Mouse (Mus musculus) gastrocnemius, adult 2 months (tissue): ENCODE measurements around the gene Pak2. TPM values are rescaled to one million over a fixed set of nuclear protein-coding genes. Genes with fewer than 3 reads are reported as not detected.
"Not testable (repeated sequence)": the region's sequence is repeated elsewhere in the genome, so short reads cannot be mapped to it uniquely, and the experiment has no call there.

Source experiments
- DNase-seq: peaks from one replicate; pipeline ENCODE4 v3.0.0; 2022
- H3K27ac ChIP-seq: fragments of 200-600 bp; 2 replicates; pipeline ENCODE4 v1.8.1; 2022; ENCODE audit warnings: mild to moderate bottlenecking
- H3K4me3 ChIP-seq: fragments of 200-600 bp; 2 replicates; pipeline ENCODE4 v1.8.1; 2022; ENCODE audit warnings: mild to moderate bottlenecking, moderate library complexity
- CTCF ChIP-seq: fragments of 200-600 bp; IDR thresholded peaks from 2 replicates; pipeline ENCODE4 v1.8.1; 2022; ENCODE audit warnings: antibody characterized with exemption, mild to moderate bottlenecking, moderate library complexity
- intact Hi-C: fragments of 180-260 bp; cut with DNase I; formaldehyde crosslinking; loops from one replicate; pipeline ENCODE4 v1.15.1; 2025
- total RNA-seq, 2 experiments: library from RNA; stranded (reverse); gene quantifications; 2 replicates each; pipeline ENCODE4 v1.2.3; 2021

Gene Pak2
- total RNA-seq, 2 experiments from 2014 or later: 13.3 to 15.8 TPM

DNA sequence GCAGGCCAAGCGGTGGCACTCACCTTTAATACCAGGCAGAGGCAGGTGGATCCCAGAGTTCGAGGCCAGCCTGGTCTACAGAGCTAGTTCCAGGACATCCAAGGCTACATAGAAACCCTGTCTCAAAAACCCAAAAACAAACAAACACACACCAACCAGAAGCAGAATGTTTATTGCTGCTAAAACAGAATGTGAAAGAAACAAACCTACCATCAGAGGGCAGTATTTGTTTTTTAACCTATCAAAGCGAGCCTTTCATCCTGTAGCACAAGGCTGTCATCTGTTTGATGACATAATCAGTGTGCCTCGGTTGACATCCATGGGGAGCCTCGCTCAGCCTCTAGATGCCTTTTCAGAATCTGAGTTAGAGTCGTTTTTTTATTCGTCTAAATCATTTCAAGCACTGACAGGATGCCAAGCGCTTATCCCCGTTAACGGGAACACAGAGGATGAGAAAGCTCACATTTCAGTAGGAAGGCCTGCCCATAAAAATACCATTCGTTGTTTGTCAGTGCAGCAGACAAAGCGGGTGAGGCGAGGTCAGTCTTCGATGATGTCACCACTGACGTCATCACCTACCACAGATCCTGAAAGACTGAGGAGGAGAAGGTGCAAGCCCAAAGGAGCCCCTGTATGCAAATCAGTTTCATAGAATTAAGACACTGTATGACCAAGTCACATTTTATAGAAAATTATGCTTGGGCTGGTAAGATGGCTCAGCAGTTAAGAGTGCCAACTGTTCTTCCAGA, 32.0 kb upstream of the Pak2 start:
- DNase-seq: no peak
- intact Hi-C loops: no loop called here
- peak; percentile 32; the same call in 1 of the 2 replicates for TF ChIP-seq CTCF
- Histone ChIP-seq H3K4me3 (no peak overlapping the region), H3K27ac (no peak overlapping the region)

DNA sequence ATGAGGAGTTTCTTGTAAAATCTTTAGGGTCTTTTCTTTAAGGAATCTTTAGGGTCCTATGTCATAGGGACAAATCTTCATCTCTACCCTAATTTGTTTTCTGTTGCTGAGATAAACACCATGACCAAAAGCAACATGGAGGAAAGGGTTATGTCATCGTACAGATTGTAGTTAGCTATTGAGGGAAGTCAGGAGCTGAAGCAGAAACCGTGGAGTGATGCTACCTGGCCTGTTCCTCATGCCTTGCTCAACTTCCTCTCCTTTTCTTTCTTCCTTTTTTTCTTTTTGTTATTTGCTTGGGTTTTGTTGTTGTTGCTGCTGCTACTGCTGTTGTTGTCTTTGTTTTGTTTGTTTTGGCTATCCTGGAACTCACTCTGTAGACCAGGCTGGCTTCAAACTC, 29.4 kb upstream of the Pak2 start:
- intact Hi-C loops: no loop called here
- DNase-seq: no peak
- H3K4me3 ChIP-seq: no peak overlapping the region
- TF ChIP-seq CTCF: no peak
- no peak overlapping the region for H3K27ac ChIP-seq

DNA sequence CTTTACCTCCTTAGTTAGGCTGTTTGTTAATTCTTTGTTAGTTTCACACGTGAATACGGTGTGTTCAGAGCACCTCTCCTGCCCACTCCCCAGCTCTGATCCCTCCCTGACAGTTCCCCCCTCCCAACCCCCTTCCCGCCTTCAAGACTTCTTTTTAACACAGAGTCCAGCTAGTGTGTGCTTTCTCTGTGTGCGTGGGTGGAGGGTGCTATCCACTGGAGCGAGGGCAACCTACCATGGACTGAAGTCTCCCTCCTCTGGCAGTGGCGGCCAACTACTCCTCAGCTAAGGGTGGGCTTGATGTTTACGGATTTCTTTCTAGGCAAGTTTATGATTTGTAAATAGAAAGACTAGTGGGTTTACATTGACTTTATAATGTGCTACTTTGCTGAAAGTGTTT, 29.0 kb upstream of the Pak2 start:
- intact Hi-C loops: no loop called here
- no peak overlapping the region for H3K4me3 ChIP-seq
- no peak for TF ChIP-seq CTCF
- no peak for DNase-seq
- no peak overlapping the region for H3K27ac ChIP-seq

DNA sequence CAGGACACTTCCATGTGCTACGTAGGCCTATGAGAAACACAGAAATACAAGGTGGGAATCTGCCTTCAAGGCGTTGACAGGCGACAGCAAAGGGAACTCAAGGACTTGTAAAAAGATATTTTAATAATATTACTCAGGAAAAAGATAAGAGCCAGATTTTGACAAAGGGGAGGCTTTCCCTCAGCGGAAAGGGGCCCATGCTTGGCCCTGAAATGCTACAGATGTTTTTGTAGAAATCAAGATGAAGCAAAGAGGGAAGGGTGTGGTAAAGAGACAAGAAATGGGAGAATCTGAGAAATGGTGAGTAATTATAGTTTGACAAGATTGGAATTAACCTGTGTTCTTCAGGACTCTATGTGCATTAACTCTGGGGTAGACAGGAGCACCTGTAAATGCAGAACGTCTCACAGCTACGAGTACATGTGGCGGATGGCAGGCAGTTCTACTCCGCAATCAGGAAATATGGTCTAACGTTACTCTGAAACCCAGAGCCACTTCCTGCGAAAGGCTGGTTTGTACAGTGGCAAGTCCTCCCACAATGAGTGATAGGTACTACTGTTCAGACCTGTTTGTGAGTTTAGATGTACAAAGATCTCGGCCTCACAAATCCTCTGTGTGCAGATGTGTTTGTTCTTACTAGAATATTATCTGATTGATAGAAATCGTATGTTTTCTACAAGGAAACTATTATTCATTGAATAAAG, 28.4 kb upstream of the Pak2 start:
- TF ChIP-seq CTCF: no peak
- intact Hi-C loops: no loop called here
- no peak for DNase-seq
- Histone ChIP-seq H3K27ac (no peak overlapping the region), H3K4me3 (no peak overlapping the region)

DNA sequence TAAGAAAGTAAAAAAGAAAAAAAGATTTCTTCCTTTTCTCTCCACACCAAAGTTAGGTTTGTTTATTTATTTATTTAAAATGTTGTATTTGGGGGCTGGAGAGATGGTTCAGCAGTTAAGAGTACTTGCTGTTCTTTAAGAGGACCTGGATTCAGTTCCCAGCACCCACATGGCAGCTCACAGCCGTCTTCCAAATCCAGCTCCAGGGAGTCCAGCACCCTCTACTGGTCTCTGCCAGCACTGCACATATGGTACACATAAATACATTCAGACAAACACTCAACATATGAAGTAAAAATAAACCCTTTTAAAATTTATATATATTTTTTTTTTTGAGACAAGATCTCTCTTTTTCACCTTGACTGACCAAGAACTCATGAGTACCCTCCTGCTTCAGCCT, 26.6 kb upstream of the Pak2 start:
- peak; percentile 35; the same call in 1 of the 2 replicates for TF ChIP-seq CTCF
- Histone ChIP-seq H3K27ac (no peak overlapping the region), H3K4me3 (no peak overlapping the region)
- intact Hi-C loops: no loop called here
- no peak for DNase-seq

DNA sequence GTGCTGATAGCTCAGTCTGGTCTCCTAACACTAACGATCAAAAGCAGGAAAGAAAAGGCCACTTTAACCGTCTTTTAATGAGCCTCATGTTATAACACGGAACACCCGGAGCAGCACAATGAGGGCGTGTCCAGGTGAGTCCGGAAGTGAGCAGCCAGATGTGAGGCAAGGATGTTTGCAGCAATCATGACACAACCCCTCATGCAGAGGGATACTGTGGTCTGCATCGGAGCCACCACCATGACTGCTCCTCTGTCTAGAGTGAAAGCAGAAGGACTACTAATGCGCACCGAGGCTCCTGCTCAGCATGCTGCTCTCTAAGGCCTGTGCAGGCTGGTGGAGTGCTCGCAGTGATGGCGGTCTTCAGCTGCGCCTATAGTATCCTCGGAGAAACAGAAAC, 23.2 kb upstream of the Pak2 start:
- Histone ChIP-seq H3K27ac (no peak overlapping the region), H3K4me3 (no peak overlapping the region)
- no peak for TF ChIP-seq CTCF
- no peak for DNase-seq
- intact Hi-C loops: no loop called here

DNA sequence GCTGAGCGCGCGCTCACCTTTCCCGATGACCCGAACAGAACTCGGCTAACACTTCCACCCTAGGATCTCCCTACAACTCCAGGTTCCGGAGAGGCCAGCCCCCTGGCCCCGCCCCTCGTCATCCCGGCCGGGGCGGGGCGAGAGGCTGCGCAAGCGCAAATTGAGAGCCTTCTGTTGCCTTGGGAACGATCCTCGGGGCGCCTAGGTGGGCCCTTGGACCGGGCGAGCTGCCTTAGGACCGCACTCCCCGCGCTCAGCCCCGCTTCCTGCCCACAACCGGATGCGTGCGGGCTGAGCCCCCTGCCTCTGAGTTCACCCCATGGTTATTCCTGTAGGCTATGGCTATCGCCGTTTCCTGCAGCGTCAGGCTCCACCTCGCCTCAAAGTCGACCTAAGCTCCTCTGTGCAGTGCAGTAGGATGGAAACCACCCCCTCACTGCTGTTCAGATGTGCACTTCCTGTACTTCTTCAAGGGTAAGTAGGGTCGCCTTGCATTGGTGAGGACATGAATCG, 20.6 kb upstream of the Pak2 start, which contains the start of the genes Pigx and Cep19:
Gene Pigx, minus strand, starts transcription at position 103 of the 513 bp plus-strand sequence.
Gene Cep19, plus strand, starts transcription at position 163 of the 513 bp plus-strand sequence.
- Histone ChIP-seq H3K27ac (peak within 1 kb of the TSS; percentile 96), H3K4me3 (peak within 1 kb of the TSS; percentile 79)
- intact Hi-C loops: no loop called here
- TF ChIP-seq CTCF: no peak
- peak; percentile 92 for DNase-seq

DNA sequence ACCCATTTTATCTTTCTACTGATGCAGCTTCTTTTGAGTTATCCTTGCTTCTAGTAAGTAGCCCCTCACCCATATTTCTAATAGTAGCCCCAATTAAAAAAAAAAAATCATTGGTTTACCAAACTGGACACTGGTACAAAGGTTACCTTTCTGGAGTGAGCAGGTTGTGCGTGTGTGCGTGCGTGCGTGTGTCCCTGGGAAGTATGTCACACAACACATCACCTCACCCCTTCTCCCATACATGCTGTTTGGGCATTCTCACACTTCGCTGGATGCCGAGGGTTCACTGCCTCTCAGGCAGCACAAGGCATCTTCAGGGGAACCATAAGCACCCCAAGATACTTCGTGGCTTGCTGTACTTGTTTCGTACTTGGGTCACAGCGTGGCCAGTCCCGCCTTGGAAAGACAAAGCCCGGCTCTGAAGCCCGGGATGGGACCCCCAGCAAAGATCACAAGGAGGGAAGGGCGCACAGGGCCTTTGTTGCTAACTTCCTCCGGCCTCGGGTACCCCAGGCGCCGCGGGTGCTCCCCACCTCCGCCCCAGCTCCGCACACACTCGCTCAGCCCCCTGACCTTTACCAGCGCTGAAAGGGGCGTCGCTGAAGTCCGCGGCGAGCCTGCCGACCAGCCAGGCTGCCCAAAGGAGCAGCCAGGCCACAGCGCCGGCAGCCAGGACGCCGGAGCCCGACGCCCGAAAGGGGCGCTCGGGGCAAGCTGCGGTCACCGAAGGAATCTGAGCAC, 19.9 kb upstream of the Pak2 start:
- intact Hi-C loops: no loop called here
- Histone ChIP-seq H3K4me3 (peak overlapping the region; percentile 79), H3K27ac (peak overlapping the region; percentile 96)
- no peak for DNase-seq
- 0 out of 2 replicates have a peak, but pooled peaks have one; percentile 12 for TF ChIP-seq CTCF

DNA sequence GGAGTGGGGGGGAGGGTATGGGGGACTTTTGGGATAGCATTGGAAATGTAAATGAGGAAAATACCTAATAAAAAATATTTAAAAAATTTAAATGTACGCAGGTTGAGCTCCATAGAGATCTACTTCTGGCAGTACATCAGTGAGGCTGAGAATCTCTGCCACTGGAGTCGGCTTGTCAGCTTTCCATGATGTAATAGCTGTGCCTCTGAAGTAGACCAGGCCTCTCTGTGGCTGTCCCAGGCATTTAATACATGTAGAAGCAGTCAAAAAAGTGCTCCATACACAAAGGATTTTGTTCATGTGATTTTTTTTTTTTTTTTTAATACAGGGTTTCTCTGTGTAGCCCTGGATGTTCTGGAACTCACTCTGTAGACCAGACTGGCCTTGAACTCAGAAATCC, 18.6 kb upstream of the Pak2 start:
- intact Hi-C loops, DNase-seq, H3K4me3 ChIP-seq, H3K27ac ChIP-seq: not testable (repeated sequence)

DNA sequence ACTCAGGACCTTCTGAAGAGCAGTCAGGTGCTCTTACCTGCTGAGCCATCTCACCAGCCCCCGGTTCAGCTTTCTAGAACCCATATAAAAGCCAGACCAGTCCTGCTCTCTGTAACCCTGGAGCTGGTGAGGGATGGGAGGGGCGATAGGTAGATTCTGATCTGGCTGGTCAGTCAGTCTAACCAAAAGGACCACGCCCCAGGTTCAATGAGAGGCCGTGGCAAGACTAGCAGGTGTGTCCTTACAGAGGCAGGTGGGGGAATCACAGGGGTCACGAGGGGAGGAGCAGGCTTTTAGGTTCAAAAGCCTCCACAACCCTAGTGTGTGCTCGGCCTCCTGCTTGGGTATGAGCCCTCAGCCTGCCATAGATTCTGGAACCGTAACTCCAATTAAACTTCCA, 12.3 kb upstream of the Pak2 start:
- DNase-seq: no peak
- no peak for TF ChIP-seq CTCF
- Histone ChIP-seq H3K4me3 (no peak overlapping the region), H3K27ac (no peak overlapping the region)
- intact Hi-C loops: no loop called here

DNA sequence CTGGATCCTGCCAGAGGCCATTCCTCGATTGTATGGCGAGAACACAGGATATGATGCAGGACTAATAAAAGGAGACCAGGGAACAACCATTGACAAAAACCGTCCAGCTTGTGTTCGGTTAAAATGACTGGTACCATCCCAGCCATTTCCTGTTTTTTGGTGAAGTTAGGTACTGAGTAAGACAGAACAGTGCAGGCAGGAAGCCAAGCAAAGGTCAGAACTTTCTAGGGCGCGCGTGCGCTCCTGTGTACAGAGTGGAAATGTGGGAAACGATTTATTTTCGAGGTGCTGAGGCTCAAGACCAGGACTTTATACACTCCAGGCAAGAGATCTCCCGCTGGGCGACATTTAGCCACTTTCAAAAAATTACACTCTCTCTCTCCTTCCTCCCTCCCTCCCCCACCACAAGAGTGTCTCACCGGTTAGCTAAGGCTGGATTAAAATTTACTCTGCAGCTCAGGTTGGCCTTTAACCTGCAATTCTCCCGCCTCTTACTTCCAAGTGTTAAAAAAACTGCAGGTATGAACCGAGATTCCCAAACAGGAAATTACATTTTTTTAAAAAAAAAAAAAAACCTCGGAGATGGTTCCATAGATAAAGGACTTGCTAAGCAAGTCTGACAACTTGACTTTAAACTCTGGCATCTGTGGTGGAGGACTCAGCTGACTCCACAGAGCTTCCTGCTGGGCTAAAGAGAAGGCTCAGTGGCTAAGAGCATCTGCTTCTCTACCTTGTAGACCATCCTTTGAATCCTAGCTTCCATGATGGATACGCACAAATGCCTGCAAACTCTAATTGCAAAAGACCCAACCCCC, 8.7 kb upstream of the Pak2 start:
- Histone ChIP-seq H3K4me3 (peak overlapping the region; percentile 29; the same call in 1 of the 2 replicates), H3K27ac (peak overlapping the region; percentile 46; the same call in 1 of the 2 replicates)
- intact Hi-C loops: no loop called here

More for the DNA sequence above, 8.7 kb upstream of the Pak2 start:
- no peak for DNase-seq
- no peak for TF ChIP-seq CTCF
